Mouse (Mus musculus) spleen, adult 2 months (tissue): ENCODE data around the gene Keg1.
"Not testable (repeated sequence)": the region's sequence is repeated elsewhere in the genome, so short reads cannot be mapped to it uniquely, and the experiment has no call there.

ENCODE experiments used
- CTCF ChIP-seq: fragments of 200-500 bp; IDR thresholded peaks from 2 replicates; pipeline ENCODE4 v1.5.1; 2011; ENCODE audit warnings: mild to moderate bottlenecking, inconsistent platforms; ENCODE audit not compliant: insufficient read depth, insufficient read length, insufficient replicate concordance; ENCODE audit errors: extremely low read depth
- POLR2A ChIP-seq: fragments of 200-500 bp; IDR thresholded peaks from 2 replicates; pipeline ENCODE4 v1.6.1; 2011; ENCODE audit warnings: low read depth, low read length, inconsistent platforms

- not testable (repeated sequence) for TF ChIP-seq CTCF, POLR2A
Observed at GRCm38 (mm10) chr19:12720919-12721318, 25.3 kb downstream of the Keg1 start.
